Mouse (Mus musculus) lung, embryonic 16.5 days (tissue): ENCODE results near the gene Pms1. TPM values are rescaled to one million over a fixed set of nuclear protein-coding genes. Genes with fewer than 3 reads are reported as not detected.

ENCODE experiments used
- ATAC-seq: fragments of 200-750 bp; cut with Nextera tagmentation; 2 replicates; pipeline ENCODE4 v1.8.0; 2017; ENCODE audit warnings: low read depth, mild to moderate bottlenecking, moderate library complexity
- H3K27ac ChIP-seq: fragments of 300-500 bp; sonication (generic); 2 replicates; pipeline ENCODE4 v1.5.1; 2014; ENCODE audit warnings: mild to moderate bottlenecking, control low read depth, low read length
- H3K27me3 ChIP-seq: fragments of 300-500 bp; sonication (generic); 2 replicates; pipeline ENCODE4 v1.6.1; 2014; ENCODE audit warnings: low read depth, low read length, mixed read lengths; ENCODE audit not compliant: control insufficient read depth, insufficient read depth
- H3K36me3 ChIP-seq: fragments of 300-500 bp; sonication (generic); 2 replicates; pipeline ENCODE4 v1.6.1; 2014; ENCODE audit warnings: low read length; ENCODE audit not compliant: control insufficient read depth, insufficient read depth
- H3K4me1 ChIP-seq: fragments of 300-500 bp; sonication (generic); replicated peaks from 2 replicates; pipeline ENCODE4 v1.6.1; 2014; ENCODE audit warnings: low read length, mixed read lengths; ENCODE audit not compliant: control insufficient read depth, insufficient read depth
- H3K4me2 ChIP-seq: fragments of 300-500 bp; sonication (generic); 2 replicates; pipeline ENCODE4 v1.6.1; 2014; ENCODE audit warnings: low read depth, low read length, control low read depth
- H3K4me3 ChIP-seq: fragments of 300-500 bp; sonication (generic); 2 replicates; pipeline ENCODE4 v1.5.1; 2014; ENCODE audit warnings: mild to moderate bottlenecking, low read length, control low read depth
- H3K9ac ChIP-seq: fragments of 300-500 bp; sonication (generic); 2 replicates; pipeline ENCODE4 v1.6.1; 2014; ENCODE audit warnings: low read length, control low read depth
- H3K9me3 ChIP-seq: fragments of 300-500 bp; sonication (generic); 2 replicates; pipeline ENCODE4 v1.6.1; 2016; ENCODE audit warnings: low read length; ENCODE audit not compliant: control insufficient read depth
- WGBS: fragments of 180-500 bp; shearing (Covaris S2); extraction: QIAGEN DNeasy Blood & Tissue Kit; methylation state at CpG from one replicate; pipeline ENCODE4 v1.1.7; 2014; 5-methylcytosine and 5-hydroxymethylcytosine counted together
- polyA plus RNA-seq: library from polyadenylated mRNA; unstranded; fragments of >200 nt; fragmentation: Nextera tagmentation; extraction: Ambion mirVana; gene quantifications from 2 replicates; pipeline ENCODE4 v1.2.1, GENCODE M21; 2015

Gene Pms1
- polyA plus RNA-seq, 1 experiment from 2014 or later: 15.6 TPM

DNA sequence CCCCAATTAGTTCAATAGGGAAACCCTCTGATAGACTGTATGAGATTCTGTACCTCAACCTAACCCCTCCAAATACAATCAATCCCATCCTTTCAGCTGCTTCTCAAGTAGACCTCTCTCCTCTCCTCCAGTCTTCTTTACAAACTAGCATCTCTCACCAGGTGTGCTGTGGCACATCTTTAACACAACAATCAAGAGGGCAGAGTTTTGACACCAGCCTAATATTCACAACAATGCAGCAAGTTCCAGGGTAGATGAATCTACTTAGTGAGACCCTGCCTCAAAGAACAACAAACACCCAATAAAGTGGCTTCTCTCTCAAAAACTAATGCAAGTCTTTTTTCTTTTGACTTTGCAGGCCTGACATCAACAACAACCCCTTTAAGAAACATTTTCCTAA lies 86.7 kb downstream of the Pms1 start:
- Histone ChIP-seq H3K4me1 (no peaks in the 10 kb centered on the region), H3K27ac (no peak overlapping the region), H3K4me2 (no peak overlapping the region), H3K36me3 (no peaks in the 10 kb centered on the region; the same call in 1 of the 2 replicates), H3K27me3 (no peaks in the 10 kb centered on the region), H3K4me3 (no peak overlapping the region), H3K9ac (no peak overlapping the region), H3K9me3 (no peaks in the 10 kb centered on the region)
- ATAC-seq: no peak

DNA sequence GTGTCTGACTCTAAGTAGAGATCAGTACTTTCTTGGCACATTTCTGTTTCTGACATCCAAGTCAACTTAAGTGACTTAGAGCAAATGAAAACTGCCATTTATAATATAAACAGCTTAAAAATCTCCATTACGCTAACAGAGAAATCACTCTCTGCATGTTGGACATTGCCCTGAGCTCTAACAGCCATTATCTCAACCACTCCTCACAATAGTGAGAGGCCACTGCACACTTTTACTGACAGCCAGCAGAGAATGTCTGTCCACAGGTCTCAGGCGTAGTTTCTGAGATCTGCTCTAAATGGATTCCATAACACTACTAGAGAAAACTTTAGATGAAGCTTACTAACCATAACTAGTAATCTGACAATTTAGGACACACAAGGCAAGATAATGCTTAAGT lies 92.9 kb downstream of the Pms1 start:
- Histone ChIP-seq H3K36me3 (no peaks in the 10 kb centered on the region; the same call in 1 of the 2 replicates), H3K9me3 (no peaks in the 10 kb centered on the region), H3K4me2 (no peak overlapping the region), H3K4me1 (no peaks in the 10 kb centered on the region), H3K27me3 (no peaks in the 10 kb centered on the region), H3K4me3 (no peak overlapping the region), H3K27ac (no peak overlapping the region), H3K9ac (no peak overlapping the region)
- 88% methylated on average over 2 of the region's 2 CpGs for WGBS
- ATAC-seq: no peak

DNA sequence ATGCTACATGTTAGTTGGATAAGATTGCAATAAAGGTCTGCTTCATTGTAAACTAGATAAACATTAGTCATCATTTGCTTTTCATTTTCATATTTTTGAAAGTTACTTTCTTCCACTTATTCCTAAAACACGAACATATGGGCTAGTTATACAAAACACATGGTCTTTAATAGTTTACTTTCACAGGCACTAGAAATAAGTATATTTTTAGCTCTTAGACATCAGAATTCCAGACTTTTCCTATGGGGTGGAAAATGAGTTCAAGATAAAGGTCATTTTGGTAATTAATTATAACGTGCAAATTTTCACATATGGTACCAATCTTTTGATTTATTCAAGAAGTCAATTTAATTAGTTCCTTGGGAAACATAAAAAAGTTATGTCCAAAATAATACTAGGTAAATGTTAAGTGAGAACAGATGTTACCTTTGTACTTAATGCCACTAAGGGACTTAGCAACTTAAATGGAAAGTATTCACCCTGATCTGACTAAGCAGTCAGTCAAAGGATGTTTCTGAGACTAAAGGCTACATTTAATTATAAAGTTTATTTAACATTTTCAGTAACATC lies 95.1 kb downstream of the Pms1 start:
- Histone ChIP-seq H3K9me3 (no peaks in the 10 kb centered on the region), H3K4me2 (no peak overlapping the region), H3K27me3 (no peaks in the 10 kb centered on the region), H3K9ac (no peak overlapping the region), H3K4me1 (no peaks in the 10 kb centered on the region), H3K36me3 (no peaks in the 10 kb centered on the region; the same call in 1 of the 2 replicates), H3K4me3 (no peak overlapping the region), H3K27ac (no peak overlapping the region)
- ATAC-seq: no peak
- 68% methylated on average over 2 of the region's 2 CpGs for WGBS

DNA sequence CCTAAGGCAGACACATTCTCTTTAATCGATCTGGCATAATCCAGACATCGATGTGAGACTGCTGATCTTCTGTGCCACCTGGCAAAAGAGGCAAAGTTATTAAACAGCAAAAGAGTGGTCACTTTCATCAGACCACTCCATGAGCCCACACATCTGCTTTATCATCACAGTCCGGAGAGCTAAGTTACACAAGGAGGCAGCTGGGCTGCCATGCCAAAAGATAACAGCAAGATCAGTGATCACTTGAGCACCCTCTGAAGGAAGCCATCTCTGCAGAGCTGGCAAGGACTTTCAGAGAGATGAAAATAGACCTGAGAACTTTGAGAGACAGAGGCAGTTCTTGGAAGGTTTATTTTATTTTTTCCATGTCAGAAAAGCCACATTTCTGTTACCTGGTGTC lies 102.3 kb downstream of the Pms1 start:
- no peak overlapping the region for H3K4me2 ChIP-seq
- H3K9me3 ChIP-seq: no peaks in the 10 kb centered on the region
- no peak overlapping the region for H3K27ac ChIP-seq
- H3K4me3 ChIP-seq: no peak overlapping the region
- no peaks in the 10 kb centered on the region for H3K4me1 ChIP-seq
- no peak for ATAC-seq
- H3K27me3 ChIP-seq: no peaks in the 10 kb centered on the region
- H3K36me3 ChIP-seq: peaks cover 2% of the 10 kb centered on the region; the same call in 1 of the 2 replicates
- no peak overlapping the region for H3K9ac ChIP-seq
- 67% methylated on average over 3 of the region's 3 CpGs for WGBS

DNA sequence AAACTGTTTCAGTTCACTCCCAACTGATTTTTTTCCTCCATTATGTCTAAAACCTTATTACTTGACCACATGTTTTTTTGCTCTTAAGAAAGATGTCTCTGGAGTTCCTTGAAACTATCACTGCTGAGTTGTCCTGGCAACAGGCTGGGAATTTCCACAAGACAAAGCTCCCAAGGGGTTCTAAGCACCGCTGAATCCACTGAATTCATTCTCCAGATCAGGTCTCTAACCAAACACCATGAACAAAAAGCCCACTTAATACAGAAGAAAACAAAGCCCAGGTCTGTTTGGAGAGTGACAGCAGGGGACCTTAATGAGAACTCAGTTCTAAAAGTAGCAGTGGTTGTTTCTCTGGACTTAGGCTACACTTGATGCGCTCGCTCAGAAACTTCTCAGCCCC lies 105.6 kb downstream of the Pms1 start:
- WGBS: 83% methylated on average over 3 of the region's 3 CpGs
- Histone ChIP-seq H3K27me3 (no peaks in the 10 kb centered on the region), H3K4me3 (no peak overlapping the region), H3K4me2 (no peak overlapping the region), H3K27ac (no peak overlapping the region), H3K36me3 (peaks cover 2% of the 10 kb centered on the region; the same call in 1 of the 2 replicates), H3K4me1 (no peaks in the 10 kb centered on the region), H3K9me3 (no peaks in the 10 kb centered on the region), H3K9ac (no peak overlapping the region)
- no peak for ATAC-seq

DNA sequence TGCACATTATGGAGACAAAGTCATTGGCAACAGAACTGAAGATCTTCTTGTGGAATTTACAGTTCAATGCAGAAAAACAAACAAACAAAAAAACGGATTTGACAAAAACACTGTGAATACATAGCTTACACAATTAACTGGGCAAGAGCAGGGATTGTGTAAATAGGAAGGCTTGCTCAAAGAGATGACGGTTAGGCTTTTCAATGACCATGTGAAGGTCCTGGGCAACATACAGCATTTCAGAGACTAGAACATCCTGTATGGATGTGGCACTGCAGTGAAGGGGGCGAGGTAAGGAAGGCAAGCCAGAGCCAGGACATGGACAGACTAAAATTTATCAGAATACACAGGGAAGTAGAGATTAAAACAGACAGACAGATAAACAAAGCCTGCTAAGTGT lies 107.2 kb downstream of the Pms1 start:
- Histone ChIP-seq H3K4me2 (no peak overlapping the region), H3K27ac (no peak overlapping the region), H3K4me1 (no peaks in the 10 kb centered on the region), H3K9me3 (no peaks in the 10 kb centered on the region), H3K4me3 (no peak overlapping the region), H3K27me3 (no peaks in the 10 kb centered on the region), H3K9ac (no peak overlapping the region), H3K36me3 (peaks cover 2% of the 10 kb centered on the region; the same call in 1 of the 2 replicates)
- WGBS: 34% methylated on average over 3 of the region's 3 CpGs
- no peak for ATAC-seq

DNA sequence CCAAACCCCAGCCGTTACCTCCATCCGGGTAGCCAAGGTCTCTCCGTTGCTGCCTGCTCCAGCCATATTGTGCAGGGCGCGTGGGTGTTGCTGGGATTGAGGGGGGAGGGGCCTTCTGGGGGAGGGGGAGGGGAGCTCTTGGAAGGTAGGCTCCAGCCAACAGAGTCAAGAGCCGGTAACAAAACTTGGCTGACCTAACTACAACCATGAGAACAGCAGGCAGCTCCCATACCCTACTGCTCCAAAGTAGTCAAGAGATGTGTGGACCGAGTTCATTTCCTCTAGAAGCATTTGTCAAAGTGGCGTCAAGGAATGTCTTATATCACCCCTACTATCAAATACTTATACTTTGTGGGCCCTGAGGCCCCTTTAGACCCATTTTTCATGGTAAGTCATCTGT lies 109.3 kb downstream of the Pms1 start, which contains the start of gene 1700019A02Rik:
Gene 1700019A02Rik (minus strand): TSS at position 101 of the 400 bp plus-strand sequence.
- no peaks in the 10 kb centered on the region for H3K36me3 ChIP-seq
- WGBS: 91% methylated on average over 8 of the region's 8 CpGs
- no peak for ATAC-seq

DNA sequence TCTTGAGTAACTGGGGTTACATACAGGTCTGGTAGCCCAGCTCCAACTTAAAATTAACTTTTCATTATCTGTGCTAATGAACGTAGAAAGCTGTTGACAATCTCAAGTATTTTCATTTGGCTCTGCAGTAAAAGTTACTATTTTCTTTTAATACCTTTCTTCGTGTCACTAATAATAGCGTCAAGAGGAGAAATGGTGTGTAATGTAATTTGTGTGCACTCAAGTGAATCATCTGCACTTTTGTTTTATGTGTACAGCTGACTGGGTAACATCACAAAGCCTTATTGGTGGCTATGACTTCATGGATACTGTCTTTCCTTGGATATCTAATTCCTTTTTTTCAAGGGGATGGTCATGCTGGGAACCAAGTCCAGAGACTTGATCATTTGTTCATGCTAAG lies 110.5 kb downstream of the Pms1 start:
- no peak for ATAC-seq
- Histone ChIP-seq H3K36me3 (no peaks in the 10 kb centered on the region), H3K4me1 (no peaks in the 10 kb centered on the region), H3K9ac (no peak overlapping the region), H3K27ac (no peak overlapping the region), H3K4me3 (no peak overlapping the region), H3K27me3 (no peaks in the 10 kb centered on the region), H3K4me2 (no peak overlapping the region), H3K9me3 (no peaks in the 10 kb centered on the region)
- WGBS: 91% methylated on average over 3 of the region's 3 CpGs

More for the DNA sequence above, 109.3 kb downstream of the Pms1 start, which contains the start of gene 1700019A02Rik:
- H3K4me2 ChIP-seq: no peak within 1 kb of the TSS
- no peak within 1 kb of the TSS for H3K4me3 ChIP-seq
- H3K4me1 ChIP-seq: no peaks in the 10 kb centered on the region
- H3K9ac ChIP-seq: no peak within 1 kb of the TSS
- no peaks in the 10 kb centered on the region for H3K9me3 ChIP-seq
- no peaks in the 10 kb centered on the region for H3K27me3 ChIP-seq
- H3K27ac ChIP-seq: no peak within 1 kb of the TSS

DNA sequence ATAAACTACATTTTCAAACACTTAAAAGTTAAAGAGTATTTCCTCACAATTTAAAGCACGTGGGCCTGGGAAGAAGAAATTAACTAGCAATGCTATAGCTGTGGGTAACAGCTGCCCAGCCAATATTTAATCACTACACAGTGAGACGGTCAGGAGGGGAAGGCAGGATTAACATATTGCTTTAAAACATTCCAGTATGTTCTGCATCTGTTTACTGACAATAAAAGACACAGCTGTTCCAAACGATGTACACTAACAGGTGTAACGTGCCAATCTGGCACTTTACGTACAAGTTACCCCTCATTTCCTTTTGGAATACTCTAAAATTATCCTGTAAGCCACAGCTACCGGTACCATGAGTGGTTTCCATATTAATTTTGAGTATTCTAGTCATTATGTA lies 139.1 kb downstream of the Pms1 start:
- Histone ChIP-seq H3K27me3 (no peaks in the 10 kb centered on the region), H3K4me2 (no peak overlapping the region), H3K4me3 (no peak overlapping the region), H3K9me3 (no peaks in the 10 kb centered on the region), H3K4me1 (no peaks in the 10 kb centered on the region), H3K27ac (no peak overlapping the region), H3K9ac (no peak overlapping the region), H3K36me3 (no peaks in the 10 kb centered on the region)
- WGBS: 70% methylated on average over 6 of the region's 6 CpGs
- no peak for ATAC-seq
